Mouse (Mus musculus): Measurements from ENCODE around the gene C1ql4. TPM values are rescaled to one million over a fixed set of nuclear protein-coding genes. Genes with fewer than 3 reads are reported as not detected.
"Not testable (repeated sequence)": the region's sequence is repeated elsewhere in the genome, so short reads cannot be mapped to it uniquely, and the experiment has no call there.

The C1ql4 gene
- polyA plus RNA-seq, 1 experiment from 2014 or later = not detected

GRCm38 (mm10) chr15:99085997-99086396 lies 1.6 kb downstream of the C1ql4 start:
- 63% methylated on average over 4 of the region's 4 CpGs for WGBS
- Histone ChIP-seq H3K36me3 (peaks cover 25% of the 10 kb centered on the region), H3K4me1 (replicated peaks) (peaks cover 14% of the 10 kb centered on the region), H3K9ac (replicated peaks) (no peak overlapping the region), H3K9me3 (peaks cover 3% of the 10 kb centered on the region; the same call in 1 of the 2 replicates), H3K4me2 (no peak overlapping the region), H3K27ac (no peak overlapping the region), H3K4me3 (replicated peaks) (no peak overlapping the region), H3K27me3 (peaks cover 89% of the 10 kb centered on the region)
- ATAC-seq (ENCODE audit: insufficient number of reproducible peaks, insufficient read depth, low FRiP score, low TSS enrichment, low read depth) = no peak

GRCm38 (mm10) chr15:99084618-99085017 lies 3.0 kb downstream of the C1ql4 start:
- Histone ChIP-seq H3K27me3 (peaks cover 75% of the 10 kb centered on the region), H3K4me3 (replicated peaks) (peak overlapping the region; percentile 12; the same call in 1 of the 2 replicates), H3K27ac (no peak overlapping the region), H3K4me1 (replicated peaks) (peaks cover 14% of the 10 kb centered on the region), H3K4me2 (peak overlapping the region; percentile 26; the same call in 1 of the 2 replicates), H3K36me3 (peaks cover 35% of the 10 kb centered on the region), H3K9ac (replicated peaks) (no peak overlapping the region), H3K9me3 (peaks cover 3% of the 10 kb centered on the region; the same call in 1 of the 2 replicates)
- 7% methylated on average over 19 of the region's 19 CpGs for WGBS
- no peak for ATAC-seq (ENCODE audit: insufficient number of reproducible peaks, insufficient read depth, low FRiP score, low TSS enrichment, low read depth)

- H3K4me1 ChIP-seq (replicated peaks) = peaks cover 14% of the 10 kb centered on the region
- H3K9me3 ChIP-seq = peaks cover 3% of the 10 kb centered on the region; the same call in 1 of the 2 replicates
- no peak overlapping the region for H3K9ac ChIP-seq (replicated peaks)
- peaks cover 69% of the 10 kb centered on the region for H3K27me3 ChIP-seq
- 6% methylated on average over 11 of the region's 11 CpGs for WGBS
- no peak for ATAC-seq (ENCODE audit: insufficient number of reproducible peaks, insufficient read depth, low FRiP score, low TSS enrichment, low read depth)
- H3K4me3 ChIP-seq (replicated peaks) = peak overlapping the region; percentile 12; the same call in 1 of the 2 replicates
- H3K36me3 ChIP-seq = peaks cover 36% of the 10 kb centered on the region
- peak overlapping the region; percentile 26; the same call in 1 of the 2 replicates for H3K4me2 ChIP-seq
- H3K27ac ChIP-seq = no peak overlapping the region
Observed at GRCm38 (mm10) chr15:99083867-99084557, 3.6 kb downstream of the C1ql4 start.

- Histone ChIP-seq H3K27me3 (peaks cover 61% of the 10 kb centered on the region), H3K4me3 (replicated peaks) (no peak overlapping the region), H3K4me2 (no peak overlapping the region), H3K4me1 (replicated peaks) (peaks cover 17% of the 10 kb centered on the region), H3K9ac (replicated peaks) (no peak overlapping the region), H3K27ac (no peak overlapping the region), H3K9me3 (peaks cover 3% of the 10 kb centered on the region; the same call in 1 of the 2 replicates), H3K36me3 (peaks cover 44% of the 10 kb centered on the region)
- ATAC-seq (ENCODE audit: insufficient number of reproducible peaks, insufficient read depth, low FRiP score, low TSS enrichment, low read depth) = no peak
- 66% methylated on average over 9 of the region's 9 CpGs for WGBS
Observed at GRCm38 (mm10) chr15:99083258-99083657, 4.4 kb downstream of the C1ql4 start.

- peaks cover 48% of the 10 kb centered on the region for H3K36me3 ChIP-seq
- H3K27ac ChIP-seq = no peak overlapping the region
- WGBS = 89% methylated on average over 16 of the region's 16 CpGs
- peaks cover 57% of the 10 kb centered on the region for H3K27me3 ChIP-seq
- ATAC-seq (ENCODE audit: insufficient number of reproducible peaks, insufficient read depth, low FRiP score, low TSS enrichment, low read depth) = no peak
- H3K4me3 ChIP-seq (replicated peaks) = no peak overlapping the region
- no peak overlapping the region for H3K4me2 ChIP-seq
- peaks cover 3% of the 10 kb centered on the region; the same call in 1 of the 2 replicates for H3K9me3 ChIP-seq
- no peak overlapping the region for H3K9ac ChIP-seq (replicated peaks)
- H3K4me1 ChIP-seq (replicated peaks) = peaks cover 13% of the 10 kb centered on the region
Observed at GRCm38 (mm10) chr15:99082840-99083239, 4.8 kb downstream of the C1ql4 start.

GRCm38 (mm10) chr15:99082322-99082721 lies 5.3 kb downstream of the C1ql4 start:
- Histone ChIP-seq H3K4me2 (no peak overlapping the region), H3K9me3 (peaks cover 1% of the 10 kb centered on the region; the same call in 1 of the 2 replicates), H3K4me1 (replicated peaks) (peaks cover 16% of the 10 kb centered on the region), H3K9ac (replicated peaks) (no peak overlapping the region), H3K36me3 (peaks cover 53% of the 10 kb centered on the region), H3K27ac (no peak overlapping the region), H3K27me3 (peaks cover 52% of the 10 kb centered on the region), H3K4me3 (replicated peaks) (no peak overlapping the region)
- no peak for ATAC-seq (ENCODE audit: insufficient number of reproducible peaks, insufficient read depth, low FRiP score, low TSS enrichment, low read depth)
- WGBS = 92% methylated on average over 12 of the region's 12 CpGs

GRCm38 (mm10) chr15:99079804-99080203 lies 7.8 kb downstream of the C1ql4 start:
- Histone ChIP-seq H3K4me3 (replicated peaks) (no peak overlapping the region), H3K4me2 (no peak overlapping the region), H3K9ac (replicated peaks) (no peak overlapping the region), H3K36me3 (peaks cover 63% of the 10 kb centered on the region), H3K9me3 (no peaks in the 10 kb centered on the region), H3K4me1 (replicated peaks) (peaks cover 25% of the 10 kb centered on the region), H3K27ac (no peak overlapping the region), H3K27me3 (peaks cover 27% of the 10 kb centered on the region)
- ATAC-seq (ENCODE audit: insufficient number of reproducible peaks, insufficient read depth, low FRiP score, low TSS enrichment, low read depth) = no peak
- 85% methylated on average over 3 of the region's 3 CpGs for WGBS

- WGBS = 84% methylated on average over 15 of the region's 15 CpGs
- no peak overlapping the region for H3K4me2 ChIP-seq
- H3K27ac ChIP-seq = no peak overlapping the region
- ATAC-seq (ENCODE audit: insufficient number of reproducible peaks, insufficient read depth, low FRiP score, low TSS enrichment, low read depth) = no peak
- peak overlapping the region; percentile 13; the same call in 1 of the 2 replicates for H3K9ac ChIP-seq (replicated peaks)
- H3K4me1 ChIP-seq (replicated peaks) = peaks cover 20% of the 10 kb centered on the region
- H3K9me3 ChIP-seq = no peaks in the 10 kb centered on the region
- H3K27me3 ChIP-seq = peaks cover 12% of the 10 kb centered on the region
- H3K36me3 ChIP-seq = peaks cover 61% of the 10 kb centered on the region
- H3K4me3 ChIP-seq (replicated peaks) = no peak overlapping the region
Observed at GRCm38 (mm10) chr15:99078181-99078910, 9.3 kb downstream of the C1ql4 start.

GRCm38 (mm10) chr15:99076011-99076410 lies 11.6 kb downstream of the C1ql4 start:
- not testable (repeated sequence) for H3K9me3 ChIP-seq; ATAC-seq (ENCODE audit: insufficient number of reproducible peaks, insufficient read depth, low FRiP score, low TSS enrichment, low read depth); H3K27me3 ChIP-seq; H3K9ac ChIP-seq (replicated peaks); H3K27ac ChIP-seq
- peak overlapping the region; percentile 58 for H3K4me3 ChIP-seq (replicated peaks)
- peaks cover 20% of the 10 kb centered on the region for H3K4me1 ChIP-seq (replicated peaks)
- peaks cover 38% of the 10 kb centered on the region for H3K36me3 ChIP-seq
- H3K4me2 ChIP-seq = peak overlapping the region; percentile 84
- 93% methylated on average over 3 of the region's 3 CpGs for WGBS

- peak; percentile 93 for ATAC-seq (ENCODE audit: insufficient number of reproducible peaks, insufficient read depth, low FRiP score, low TSS enrichment, low read depth)
- peak overlapping the region; percentile 69 for H3K9ac ChIP-seq (replicated peaks)
- peaks cover 20% of the 10 kb centered on the region for H3K4me1 ChIP-seq (replicated peaks)
- H3K27me3 ChIP-seq = no peaks in the 10 kb centered on the region
- H3K4me2 ChIP-seq = peak overlapping the region; percentile 84
- H3K4me3 ChIP-seq (replicated peaks) = peak overlapping the region; percentile 58
- H3K9me3 ChIP-seq = 0 out of 2 replicates have a peak, but pooled peaks cover 3% of the 10 kb centered on the region
- WGBS = under 1% methylated on average over 44 of the region's 44 CpGs
- peak overlapping the region; percentile 95 for H3K27ac ChIP-seq
- H3K36me3 ChIP-seq = peaks cover 28% of the 10 kb centered on the region
Observed at GRCm38 (mm10) chr15:99074600-99075333, 12.8 kb downstream of the C1ql4 start.
